Mouse (Mus musculus) embryonic facial prominence, embryonic 14.5 days (tissue): Measurements from ENCODE around the gene Lrrc39. TPM values are rescaled to one million over a fixed set of nuclear protein-coding genes. Genes with fewer than 3 reads are reported as not detected.

Source experiments
- ATAC-seq: fragments of 200-750 bp; cut with Nextera tagmentation; 2 replicates; pipeline ENCODE4 v1.8.0; 2017; ENCODE audit warnings: low read depth, moderate number of reproducible peaks, moderate TSS enrichment
- DNase-seq: peaks from one replicate; pipeline ENCODE4 v3.0.0-alpha.2; 2015; ENCODE audit warnings: low spot score
- H3K27ac ChIP-seq: fragments of 300-500 bp; sonication (generic); replicated peaks from 2 replicates; pipeline ENCODE4 v1.5.1; 2014; ENCODE audit warnings: low read depth, mild to moderate bottlenecking, low read length, moderate library complexity
- H3K27me3 ChIP-seq: fragments of 300-500 bp; sonication (generic); replicated peaks from 2 replicates; pipeline ENCODE4 v1.6.1; 2014; ENCODE audit warnings: low read length; ENCODE audit not compliant: control insufficient read depth, insufficient read depth
- H3K36me3 ChIP-seq: fragments of 300-500 bp; sonication (generic); 2 replicates; pipeline ENCODE4 v1.6.1; 2014; ENCODE audit warnings: low read length, mixed read lengths; ENCODE audit not compliant: control insufficient read depth, insufficient read depth
- H3K4me1 ChIP-seq: fragments of 300-500 bp; sonication (generic); 2 replicates; pipeline ENCODE4 v1.6.1; 2014; ENCODE audit warnings: antibody characterized with exemption, low read length; ENCODE audit not compliant: control insufficient read depth, insufficient read depth
- H3K4me2 ChIP-seq: fragments of 300-500 bp; sonication (generic); 2 replicates; pipeline ENCODE4 v1.6.1; 2014; ENCODE audit warnings: low read depth, mild to moderate bottlenecking, low read length, moderate library complexity, mixed read lengths
- H3K4me3 ChIP-seq: fragments of 300-500 bp; sonication (generic); 2 replicates; pipeline ENCODE4 v1.5.1; 2014; ENCODE audit warnings: low read depth, mild to moderate bottlenecking, low read length
- H3K9ac ChIP-seq: fragments of 300-500 bp; sonication (generic); 2 replicates; pipeline ENCODE4 v1.6.1; 2014; ENCODE audit warnings: low read depth, mild to moderate bottlenecking, low read length, moderate library complexity, mixed read lengths
- H3K9me3 ChIP-seq: fragments of 300-500 bp; sonication (generic); 2 replicates; pipeline ENCODE4 v1.6.1; 2016; ENCODE audit warnings: low read length; ENCODE audit not compliant: control insufficient read depth
- WGBS: fragments of 180-500 bp; shearing (Covaris S2); extraction: QIAGEN DNeasy Blood & Tissue Kit; methylation state at CpG from one replicate; pipeline ENCODE4 v1.1.7; 2014; 5-methylcytosine and 5-hydroxymethylcytosine counted together
- polyA plus RNA-seq: library from polyadenylated mRNA; unstranded; fragments of >200 nt; fragmentation: Nextera tagmentation; extraction: Ambion mirVana; gene quantifications from 2 replicates; pipeline ENCODE4 v1.2.1, GENCODE M21; 2014

Gene Lrrc39
- polyA plus RNA-seq, 1 experiment from 2014 or later = 4.3 TPM

DNA sequence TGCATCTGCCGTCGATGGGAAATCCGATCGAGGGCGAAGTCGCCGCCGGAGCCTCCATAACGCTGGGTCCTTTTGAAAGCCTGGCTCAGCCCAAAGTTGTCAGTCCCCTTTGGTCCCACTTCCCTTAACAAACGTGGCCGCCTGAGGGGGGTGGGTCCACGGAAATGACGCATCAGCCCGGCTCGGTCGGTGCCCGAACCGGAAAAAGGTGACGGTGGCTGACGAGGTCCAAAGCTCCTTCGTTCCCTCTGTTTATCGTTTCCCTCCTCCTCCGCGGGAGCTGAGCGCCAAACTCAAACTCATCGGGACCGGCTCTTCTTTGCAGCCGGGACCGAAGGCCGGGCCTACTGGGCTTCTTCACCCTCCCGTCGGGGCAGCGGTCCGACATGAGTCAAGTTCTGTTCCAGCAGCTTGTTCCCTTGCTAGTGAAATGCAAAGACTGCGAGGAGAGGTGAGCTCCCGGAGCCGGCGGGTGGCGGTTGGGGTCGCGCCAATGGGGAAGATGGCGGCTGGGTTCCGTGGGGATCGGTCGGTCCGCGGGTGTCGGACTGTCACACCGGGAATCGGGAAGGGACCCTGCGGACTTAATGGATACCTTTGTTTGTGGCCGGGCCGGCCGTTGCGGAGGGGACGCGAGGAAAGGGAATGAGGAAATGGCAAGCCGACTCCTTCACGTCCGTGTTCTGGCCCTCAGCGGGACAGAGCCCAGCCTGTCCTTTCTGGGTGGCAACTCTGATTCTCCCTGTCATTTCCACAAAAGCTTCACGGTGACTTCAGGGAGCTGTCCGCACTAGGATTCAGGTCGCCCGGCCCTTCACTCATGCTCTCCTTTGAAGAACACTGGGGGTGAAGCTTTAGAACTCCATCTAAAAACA, 32.2 kb downstream of the Lrrc39 start, which contains the start of gene Sass6:
Sass6 (plus strand) TSS at position 255 of the 875 bp plus-strand sequence.
- H3K9ac ChIP-seq = peak within 1 kb of the TSS; percentile 71
- peaks cover 19% of the 10 kb centered on the region for H3K36me3 ChIP-seq
- no peaks in the 10 kb centered on the region for H3K9me3 ChIP-seq
- peak within 1 kb of the TSS; percentile 75 for H3K4me2 ChIP-seq
- DNase-seq (peak; percentile 99), ATAC-seq (peak; percentile 98)
- H3K27me3 ChIP-seq = no peaks in the 10 kb centered on the region
- H3K4me1 ChIP-seq = peaks cover 7% of the 10 kb centered on the region
- peak within 1 kb of the TSS; percentile 75 for H3K27ac ChIP-seq
- peak within 1 kb of the TSS; percentile 69 for H3K4me3 ChIP-seq
- WGBS = under 1% methylated on average over 59 of the region's 65 CpGs

DNA sequence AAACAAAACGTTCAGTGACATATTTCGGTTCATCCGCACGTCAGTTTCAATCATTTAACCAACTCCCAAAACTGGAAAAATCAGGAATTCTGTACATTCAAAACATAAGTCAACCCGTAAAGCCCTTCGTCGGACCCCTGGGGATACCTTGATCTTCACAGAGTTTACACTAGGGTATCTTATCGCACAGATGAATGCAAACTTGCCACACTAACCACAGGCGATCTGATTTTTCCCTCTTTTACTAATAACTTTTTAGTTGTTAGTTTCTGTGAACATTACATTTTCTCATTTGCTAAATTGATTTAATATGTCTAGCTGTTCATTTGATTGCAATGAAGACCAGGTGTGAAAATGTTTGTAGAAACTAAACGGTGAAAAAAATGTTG, 32.8 kb downstream of the Lrrc39 start:
- Histone ChIP-seq H3K9me3 (no peaks in the 10 kb centered on the region), H3K4me2 (peak overlapping the region; percentile 75), H3K27ac (no peak overlapping the region), H3K9ac (peak overlapping the region; percentile 71), H3K27me3 (no peaks in the 10 kb centered on the region), H3K4me1 (peaks cover 7% of the 10 kb centered on the region), H3K36me3 (peaks cover 13% of the 10 kb centered on the region), H3K4me3 (peak overlapping the region; percentile 69)
- ATAC-seq = no peak
- no peak for DNase-seq
- 5% methylated on average over 10 of the region's 10 CpGs for WGBS

- WGBS = 81% methylated on average over 2 of the region's 2 CpGs
These were observed 36.9 kb downstream of the Lrrc39 start for GRCm38 (mm10) chr3:116599705-116600104.

GRCm38 (mm10) chr3:116601005-116601404, 38.2 kb downstream of the Lrrc39 start:
- ATAC-seq = no peak
- Histone ChIP-seq H3K36me3 (no peaks in the 10 kb centered on the region), H3K27me3 (no peaks in the 10 kb centered on the region), H3K27ac (no peak overlapping the region), H3K4me2 (no peak overlapping the region), H3K4me1 (peaks cover 2% of the 10 kb centered on the region), H3K9ac (no peak overlapping the region), H3K4me3 (no peak overlapping the region), H3K9me3 (no peaks in the 10 kb centered on the region)
- DNase-seq = no peak
- 87% methylated on average over 5 of the region's 5 CpGs for WGBS

More at GRCm38 (mm10) chr3:116599705-116600104, 36.9 kb downstream of the Lrrc39 start:
- no peaks in the 10 kb centered on the region for H3K36me3 ChIP-seq
- no peaks in the 10 kb centered on the region for H3K9me3 ChIP-seq
- DNase-seq = no peak
- no peak for ATAC-seq
- no peak overlapping the region for H3K9ac ChIP-seq
- H3K27me3 ChIP-seq = no peaks in the 10 kb centered on the region
- no peak overlapping the region for H3K4me3 ChIP-seq
- peaks cover 4% of the 10 kb centered on the region for H3K4me1 ChIP-seq
- no peak overlapping the region for H3K27ac ChIP-seq
- no peak overlapping the region for H3K4me2 ChIP-seq

GRCm38 (mm10) chr3:116601781-116602180, 39.0 kb downstream of the Lrrc39 start:
- WGBS = 90% methylated on average over 5 of the region's 5 CpGs
- H3K9ac ChIP-seq = no peak overlapping the region
- H3K4me3 ChIP-seq = no peak overlapping the region
- no peaks in the 10 kb centered on the region for H3K4me1 ChIP-seq
- no peaks in the 10 kb centered on the region for H3K36me3 ChIP-seq
- H3K4me2 ChIP-seq = no peak overlapping the region
- no peaks in the 10 kb centered on the region for H3K9me3 ChIP-seq
- H3K27me3 ChIP-seq = no peaks in the 10 kb centered on the region
- no peak for DNase-seq
- no peak for ATAC-seq
- no peak overlapping the region for H3K27ac ChIP-seq

DNA sequence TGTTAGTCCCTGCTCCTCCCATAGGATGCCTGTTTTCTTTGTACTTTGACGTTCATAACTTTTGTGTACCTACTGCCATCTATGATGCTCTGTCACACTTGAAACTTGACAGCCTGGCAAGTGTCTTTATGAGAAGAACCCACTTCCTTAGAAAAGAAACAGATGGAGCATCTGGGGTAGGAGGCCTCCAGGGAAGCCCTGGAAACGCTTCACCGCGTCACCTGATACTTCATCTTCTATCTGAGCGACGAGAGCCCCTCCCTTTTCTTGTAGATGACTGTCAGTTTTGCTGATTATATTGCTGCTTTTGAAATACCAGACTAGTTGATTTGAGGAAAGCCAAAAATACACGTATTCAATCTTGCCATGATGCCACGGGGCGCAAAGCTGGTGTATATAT, 41.8 kb downstream of the Lrrc39 start:
- Histone ChIP-seq H3K4me1 (no peaks in the 10 kb centered on the region), H3K27me3 (no peaks in the 10 kb centered on the region), H3K36me3 (peaks cover 21% of the 10 kb centered on the region; the same call in 1 of the 2 replicates), H3K4me2 (no peak overlapping the region), H3K9me3 (no peaks in the 10 kb centered on the region), H3K4me3 (no peak overlapping the region), H3K9ac (no peak overlapping the region), H3K27ac (no peak overlapping the region)
- no peak for ATAC-seq
- DNase-seq = peak; percentile 7
- 64% methylated on average over 9 of the region's 9 CpGs for WGBS

DNA sequence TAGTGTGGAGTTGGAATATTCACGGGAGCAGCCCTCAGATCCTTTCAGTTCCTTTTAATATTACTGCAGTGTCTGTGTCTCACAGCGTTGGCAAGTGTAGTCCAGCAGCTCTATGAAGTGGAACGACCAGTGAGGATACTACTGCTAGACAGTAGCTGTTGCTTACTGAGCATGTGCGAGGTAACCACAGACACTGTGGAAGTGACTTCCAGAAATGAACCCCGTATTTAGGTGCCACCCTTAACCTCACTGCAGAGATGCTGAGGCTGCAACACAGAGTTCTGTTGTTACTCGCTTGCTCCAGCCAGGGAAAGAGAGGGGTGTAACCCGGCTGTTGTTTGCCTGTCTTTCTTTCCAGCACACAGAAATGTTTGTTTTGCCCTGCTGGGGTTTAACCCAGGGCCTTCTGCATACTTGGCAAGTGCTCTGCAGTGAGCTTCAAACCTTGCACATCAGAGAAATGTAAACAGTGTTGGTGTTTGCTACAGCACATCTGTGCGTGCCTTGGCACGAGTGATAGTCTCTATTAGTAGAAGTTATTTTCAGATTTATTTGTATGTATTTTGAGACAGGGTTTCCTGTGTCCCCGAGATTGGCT, 51.6 kb downstream of the Lrrc39 start, which contains the start of gene Trmt13:
Trmt13 (minus strand) TSS at position 293 of the 598 bp plus-strand sequence.
- no peaks in the 10 kb centered on the region for H3K27me3 ChIP-seq
- no peak within 1 kb of the TSS for H3K27ac ChIP-seq
- H3K9ac ChIP-seq = no peak within 1 kb of the TSS
- no peaks in the 10 kb centered on the region for H3K9me3 ChIP-seq
- H3K4me1 ChIP-seq = no peaks in the 10 kb centered on the region
- H3K4me2 ChIP-seq = no peak within 1 kb of the TSS
- peak; percentile 55 for ATAC-seq
- H3K4me3 ChIP-seq = no peak within 1 kb of the TSS
- DNase-seq = peak; percentile 47
- H3K36me3 ChIP-seq = peaks cover 56% of the 10 kb centered on the region
- WGBS = 84% methylated on average over 10 of the region's 10 CpGs

DNA sequence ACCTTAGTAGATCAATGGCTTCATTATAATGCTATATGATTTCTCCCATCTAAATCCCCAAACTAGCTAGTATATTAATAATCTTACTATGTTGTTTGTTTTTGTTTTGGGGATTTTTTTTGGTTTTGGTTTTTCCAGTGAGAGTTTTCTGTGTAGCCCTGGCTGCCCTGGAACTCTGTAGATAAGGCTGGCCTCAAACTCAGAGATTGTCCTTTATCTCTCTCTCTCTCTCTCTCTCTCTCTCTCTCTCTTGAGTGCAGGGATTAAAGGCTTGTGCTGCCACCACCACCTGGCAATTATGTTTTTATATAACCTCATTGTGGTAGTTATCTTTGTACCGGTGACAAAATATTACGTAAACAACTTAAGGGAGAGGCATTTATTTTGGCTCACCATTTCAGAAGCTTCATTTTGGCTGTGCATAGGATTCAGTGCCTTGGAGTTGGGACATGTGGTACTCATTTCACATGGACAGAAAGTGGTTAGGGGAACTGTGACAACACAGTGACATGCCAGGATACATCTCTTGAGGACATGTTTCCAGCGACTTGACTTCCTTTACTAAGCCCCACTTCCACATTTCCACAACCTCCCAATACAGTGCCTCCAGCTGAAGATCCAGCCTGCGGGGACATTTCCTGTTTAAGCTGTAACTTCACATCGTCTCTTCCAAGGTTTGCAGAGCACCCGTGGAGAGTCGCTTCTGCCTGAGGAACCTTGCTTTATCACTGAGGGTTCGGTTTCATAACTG, 52.7 kb downstream of the Lrrc39 start:
- Histone ChIP-seq H3K9ac (no peak overlapping the region), H3K4me2 (no peak overlapping the region), H3K27me3 (no peaks in the 10 kb centered on the region), H3K4me1 (no peaks in the 10 kb centered on the region), H3K4me3 (no peak overlapping the region), H3K27ac (no peak overlapping the region), H3K9me3 (no peaks in the 10 kb centered on the region), H3K36me3 (peaks cover 60% of the 10 kb centered on the region)
- no peak for ATAC-seq
- WGBS = 91% methylated on average over 8 of the region's 8 CpGs
- DNase-seq = no peak
